Mouse (Mus musculus) hindbrain, embryonic 14.5 days (tissue): Measurements from ENCODE around the gene Klhdc3. TPM values are rescaled to one million over a fixed set of nuclear protein-coding genes. Genes with fewer than 3 reads are reported as not detected.

ENCODE experiments used
- ATAC-seq: fragments of 200-750 bp; cut with Nextera tagmentation; 2 replicates; pipeline ENCODE4 v1.8.0; 2017; ENCODE audit warnings: moderate number of reproducible peaks, mild to moderate bottlenecking, moderate TSS enrichment, moderate library complexity; ENCODE audit not compliant: low FRiP score
- DNase-seq: peaks from one replicate; pipeline ENCODE4 v3.0.0-alpha.2; 2015; ENCODE audit warnings: low spot score
- H3K27ac ChIP-seq: fragments of 300-500 bp; sonication (generic); 2 replicates; pipeline ENCODE4 v1.5.1; 2014; ENCODE audit warnings: mild to moderate bottlenecking, moderate library complexity
- H3K27me3 ChIP-seq: fragments of 300-500 bp; sonication (generic); 2 replicates; pipeline ENCODE4 v1.6.1; 2014; ENCODE audit warnings: mild to moderate bottlenecking, low read length, mixed read lengths; ENCODE audit not compliant: control insufficient read depth, insufficient read depth
- H3K36me3 ChIP-seq: fragments of 300-500 bp; sonication (generic); replicated peaks from 2 replicates; pipeline ENCODE4 v1.6.1; 2014; ENCODE audit not compliant: control insufficient read depth, insufficient read depth
- H3K4me1 ChIP-seq: fragments of 300-500 bp; sonication (generic); replicated peaks from 2 replicates; pipeline ENCODE4 v1.6.1; 2014; ENCODE audit warnings: antibody characterized with exemption, low read length, mixed read lengths; ENCODE audit not compliant: control insufficient read depth, insufficient read depth
- H3K4me2 ChIP-seq: fragments of 300-500 bp; sonication (generic); replicated peaks from 2 replicates; pipeline ENCODE4 v1.6.1; 2014; ENCODE audit warnings: mild to moderate bottlenecking, moderate library complexity
- H3K4me3 ChIP-seq: fragments of 300-500 bp; sonication (generic); replicated peaks from 2 replicates; pipeline ENCODE4 v1.5.1; 2014; ENCODE audit warnings: mild to moderate bottlenecking, low read length
- H3K9ac ChIP-seq: fragments of 300-500 bp; sonication (generic); 2 replicates; pipeline ENCODE4 v1.6.1; 2014
- H3K9me3 ChIP-seq: fragments of 300-500 bp; sonication (generic); 2 replicates; pipeline ENCODE4 v1.6.1; 2016; ENCODE audit warnings: low read length; ENCODE audit not compliant: control insufficient read depth
- WGBS: fragments of 180-500 bp; shearing (Covaris S2); extraction: QIAGEN DNeasy Blood & Tissue Kit; methylation state at CpG from one replicate; pipeline ENCODE4 v1.1.7; 2014; 5-methylcytosine and 5-hydroxymethylcytosine counted together
- polyA plus RNA-seq: library from polyadenylated mRNA; unstranded; fragments of >200 nt; fragmentation: Nextera tagmentation; extraction: Ambion mirVana; gene quantifications from 2 replicates; pipeline ENCODE4 v1.2.1, GENCODE M21; 2014

The Klhdc3 gene
- polyA plus RNA-seq, 1 experiment from 2014 or later, result 155 TPM

DNA sequence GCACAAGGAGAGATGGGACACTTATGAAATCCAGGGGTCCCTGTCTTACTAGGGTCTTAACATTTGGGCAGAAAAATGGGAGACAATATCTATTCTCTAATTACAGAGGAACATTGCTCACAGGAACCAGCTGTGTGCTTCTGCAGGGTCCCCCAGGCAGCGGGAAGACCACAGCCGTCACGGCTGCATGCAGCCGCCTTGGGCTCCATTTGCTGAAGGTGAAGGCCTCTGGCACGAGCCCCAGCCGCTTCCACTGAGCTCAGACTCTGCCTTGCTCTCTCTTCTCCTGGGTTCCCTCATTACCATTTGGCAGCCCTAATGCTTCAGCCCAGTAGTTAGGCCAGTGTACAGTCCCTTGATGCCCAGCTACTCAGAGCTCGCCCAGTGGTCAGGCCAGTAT is 40.4 kb upstream of the Klhdc3 start:
- ATAC-seq (no peak), DNase-seq (no peak)
- Histone ChIP-seq H3K27ac (no peak overlapping the region), H3K27me3 (no peaks in the 10 kb centered on the region), H3K9ac (no peak overlapping the region), H3K4me1 (no peaks in the 10 kb centered on the region), H3K9me3 (no peaks in the 10 kb centered on the region), H3K4me2 (no peak overlapping the region), H3K36me3 (peaks cover 50% of the 10 kb centered on the region), H3K4me3 (no peak overlapping the region)
- WGBS, result 88% methylated on average over 7 of the region's 7 CpGs

DNA sequence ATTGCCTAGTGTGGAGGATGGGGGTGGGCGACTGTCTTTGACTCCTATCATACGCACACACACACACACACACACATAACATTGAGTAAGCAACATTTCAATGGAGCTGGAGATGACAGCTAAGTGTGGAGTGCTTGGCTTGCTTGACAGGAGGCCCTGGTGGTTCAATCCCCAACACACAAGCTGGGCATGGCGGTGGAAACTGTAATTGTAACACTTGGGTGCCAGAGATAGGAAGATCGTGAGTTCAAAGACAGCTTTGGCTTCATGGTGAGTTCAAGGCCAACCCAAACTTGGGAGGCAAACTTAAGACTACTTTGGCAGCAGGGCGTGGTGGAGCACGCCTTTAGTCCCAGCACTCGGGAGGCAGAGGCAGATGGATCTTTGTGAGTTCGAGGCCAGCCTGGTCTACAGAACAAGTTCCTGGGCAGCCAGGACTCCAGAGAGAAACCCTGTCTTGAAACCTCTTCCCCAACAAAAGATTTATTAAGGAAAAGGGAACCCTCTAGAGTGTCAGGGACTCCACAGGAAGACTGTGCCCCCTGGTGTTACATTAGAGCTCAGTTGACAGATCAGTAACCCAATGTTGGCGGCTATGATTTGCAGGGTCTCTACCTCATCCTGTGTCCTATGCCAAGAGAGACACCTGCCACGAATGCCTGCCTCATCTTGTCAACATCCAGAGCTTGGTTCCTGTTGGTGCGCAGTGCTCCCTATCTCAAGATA is 34.2 kb upstream of the Klhdc3 start:
- DNase-seq, result no peak
- no peak for ATAC-seq
- Histone ChIP-seq H3K9ac (no peak overlapping the region), H3K4me2 (no peak overlapping the region), H3K36me3 (peaks cover 36% of the 10 kb centered on the region), H3K9me3 (no peaks in the 10 kb centered on the region), H3K4me1 (peaks cover 13% of the 10 kb centered on the region), H3K27me3 (no peaks in the 10 kb centered on the region), H3K4me3 (no peak overlapping the region), H3K27ac (no peak overlapping the region)
- WGBS, result 95% methylated on average over 11 of the region's 11 CpGs

DNA sequence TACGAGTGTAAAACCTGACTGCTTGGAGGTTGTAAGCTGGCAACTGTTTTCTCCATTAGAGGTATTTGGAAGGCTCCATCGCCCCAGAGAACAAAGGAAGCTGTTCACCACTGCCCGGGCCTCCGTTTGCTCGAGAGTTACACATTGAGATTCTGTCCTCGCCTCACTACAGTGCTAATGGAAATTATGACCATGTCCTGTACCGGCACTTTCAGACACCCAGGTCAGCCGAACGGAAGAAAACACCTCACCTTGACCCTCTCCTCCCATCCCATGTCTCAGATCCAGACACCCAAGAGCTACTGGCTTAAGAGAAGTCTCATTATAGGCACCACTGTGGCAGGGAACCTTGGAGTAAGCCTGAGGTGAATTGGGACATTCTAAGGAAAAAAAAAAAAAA is 33.1 kb upstream of the Klhdc3 start:
- DNase-seq (no peak), ATAC-seq (no peak)
- Histone ChIP-seq H3K9me3 (no peaks in the 10 kb centered on the region), H3K4me3 (no peak overlapping the region), H3K9ac (no peak overlapping the region), H3K4me1 (peaks cover 13% of the 10 kb centered on the region), H3K4me2 (no peak overlapping the region), H3K27me3 (no peaks in the 10 kb centered on the region), H3K27ac (no peak overlapping the region), H3K36me3 (peaks cover 36% of the 10 kb centered on the region)
- WGBS, result 89% methylated on average over 9 of the region's 9 CpGs

DNA sequence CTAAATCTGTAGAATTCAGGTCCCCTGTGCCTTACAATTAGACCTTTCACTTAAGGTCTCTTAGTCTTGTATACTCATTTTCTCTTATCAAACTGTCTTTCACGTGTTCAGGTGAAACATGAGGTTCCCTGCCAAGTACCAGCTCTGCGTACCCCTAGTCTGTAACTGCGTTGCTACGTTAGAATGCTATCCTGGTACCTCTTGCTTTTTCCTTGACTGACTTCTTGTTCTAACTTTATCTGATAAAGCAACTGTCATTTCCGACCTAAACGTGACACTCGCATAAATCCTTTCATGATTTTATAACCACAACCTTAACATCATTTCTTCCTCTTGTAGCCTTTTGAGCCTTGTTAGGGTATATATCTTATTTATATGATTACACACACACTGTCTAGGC is 31.7 kb upstream of the Klhdc3 start:
- Histone ChIP-seq H3K9ac (peak overlapping the region; percentile 88), H3K4me3 (peak overlapping the region; percentile 97), H3K27ac (no peak overlapping the region), H3K4me1 (peaks cover 13% of the 10 kb centered on the region), H3K9me3 (no peaks in the 10 kb centered on the region), H3K36me3 (peaks cover 36% of the 10 kb centered on the region), H3K27me3 (no peaks in the 10 kb centered on the region), H3K4me2 (peak overlapping the region; percentile 99)
- no peak for ATAC-seq
- no peak for DNase-seq
- 81% methylated on average over 7 of the region's 7 CpGs for WGBS

DNA sequence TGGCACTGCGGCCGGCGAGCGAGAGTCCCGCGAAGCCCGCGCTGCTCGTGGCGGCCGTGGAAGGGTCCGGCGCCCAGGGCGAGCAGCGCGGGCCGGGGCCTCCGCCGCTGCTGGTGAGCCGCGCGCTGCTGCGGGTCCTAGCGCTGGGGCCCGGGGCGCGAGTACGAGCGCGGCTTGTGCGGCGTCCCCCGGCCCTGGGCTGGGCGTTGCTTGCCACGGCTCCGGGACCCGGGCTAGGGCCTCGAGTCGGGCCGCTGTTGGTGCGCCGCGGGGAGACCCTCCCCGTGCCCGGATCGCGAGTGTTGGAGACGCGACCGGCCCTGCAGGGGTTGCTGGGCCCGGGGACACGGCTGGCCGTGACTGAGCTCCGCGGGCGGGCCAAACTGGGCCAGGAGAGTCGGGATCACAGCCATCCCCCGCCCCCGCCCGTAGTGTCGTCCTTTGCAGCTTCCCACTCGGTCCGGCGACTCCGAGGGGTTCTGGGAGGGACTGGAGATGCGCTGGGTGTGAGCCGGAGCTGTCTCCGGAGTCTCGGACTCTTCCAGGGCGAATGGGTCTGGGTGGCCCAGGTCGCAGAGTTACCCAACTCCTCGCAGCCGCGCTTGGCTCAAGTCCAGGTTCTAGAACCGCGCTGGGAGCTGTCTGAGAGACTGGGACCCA is 31.0 kb upstream of the Klhdc3 start:
- DNase-seq, result no peak
- Histone ChIP-seq H3K4me1 (peaks cover 13% of the 10 kb centered on the region), H3K36me3 (peaks cover 30% of the 10 kb centered on the region), H3K9me3 (no peaks in the 10 kb centered on the region), H3K9ac (peak overlapping the region; percentile 88), H3K27ac (peak overlapping the region; percentile 83; the same call in 1 of the 2 replicates), H3K4me3 (peak overlapping the region; percentile 97), H3K4me2 (peak overlapping the region; percentile 99), H3K27me3 (no peaks in the 10 kb centered on the region)
- 2% methylated on average over 71 of the region's 76 CpGs for WGBS
- ATAC-seq, result peak; percentile 46

DNA sequence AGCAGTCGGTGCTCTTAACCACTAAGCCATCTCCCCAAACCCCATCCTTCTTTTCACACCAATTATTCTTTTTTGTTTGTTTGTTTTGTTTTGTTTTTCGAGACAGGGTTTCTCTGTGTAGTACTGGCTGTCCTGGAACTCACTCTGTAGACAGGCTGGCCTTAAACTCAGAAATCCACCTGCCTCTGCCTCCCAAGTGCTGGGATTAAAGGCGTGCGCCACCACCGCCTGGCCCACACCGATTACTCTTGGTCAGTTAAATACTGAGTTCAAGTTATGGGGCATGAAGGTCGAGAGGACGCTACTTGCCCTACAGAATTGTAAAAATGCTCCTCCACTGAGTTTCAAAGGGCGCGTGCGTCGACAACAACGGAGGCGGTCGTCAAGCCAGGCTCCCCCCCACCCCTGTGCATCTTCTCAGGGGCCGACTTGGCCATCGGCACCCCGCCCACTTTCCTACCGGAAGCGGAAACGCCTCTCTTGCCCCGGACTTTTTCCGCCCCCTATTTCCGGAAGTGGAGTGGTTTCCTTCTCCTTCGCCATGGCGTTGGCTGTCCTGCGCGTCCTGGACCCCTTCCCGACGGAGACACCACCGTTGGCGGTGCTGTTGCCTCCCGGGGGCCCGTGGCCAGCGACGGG is 30.4 kb upstream of the Klhdc3 start, which contains the start of gene Pex6:
Gene Pex6, plus strand, starts transcription at position 505 of the 639 bp plus-strand sequence.
- ATAC-seq, result peak; percentile 93
- peaks cover 23% of the 10 kb centered on the region for H3K36me3 ChIP-seq

DNA sequence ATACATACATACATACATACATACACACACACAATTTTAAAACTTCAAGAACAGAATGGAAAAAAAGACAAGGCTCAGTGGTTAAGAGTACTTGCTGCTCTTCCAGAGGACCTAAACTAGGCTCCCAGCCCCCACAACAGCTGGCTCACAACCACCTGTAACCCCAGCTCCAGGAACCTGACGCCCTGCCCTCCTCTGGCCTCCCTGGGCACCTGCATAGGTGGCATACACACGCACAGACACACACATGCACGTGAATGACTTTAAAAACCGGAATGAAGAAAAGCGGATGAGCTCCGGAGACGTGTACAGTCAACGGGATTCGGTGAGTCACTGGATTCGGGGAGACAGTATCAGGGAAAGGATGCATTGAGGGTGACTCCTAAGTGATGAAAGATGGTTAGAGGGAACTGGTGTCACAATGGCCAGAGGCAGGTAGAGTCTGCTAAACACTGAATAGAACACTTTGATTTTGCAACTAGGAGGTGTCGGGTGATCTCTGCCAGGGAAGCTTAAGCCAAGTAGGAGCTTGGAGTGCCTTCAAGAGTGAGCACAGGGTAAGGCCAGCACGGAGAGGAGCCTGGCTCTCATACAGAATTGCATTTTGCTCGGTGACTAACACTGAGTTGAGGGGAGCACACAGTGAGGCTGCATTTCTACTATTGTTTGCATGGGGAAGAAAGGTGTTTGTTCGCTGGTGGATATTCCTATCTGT is 25.8 kb upstream of the Klhdc3 start:
- no peak for ATAC-seq
- H3K27me3 ChIP-seq, result no peaks in the 10 kb centered on the region
- H3K9me3 ChIP-seq, result no peaks in the 10 kb centered on the region
- WGBS, result 94% methylated on average over 14 of the region's 14 CpGs
- H3K4me3 ChIP-seq, result 0 out of 2 replicates have a peak overlapping the region, but pooled peaks have one; percentile 88
- H3K9ac ChIP-seq, result no peak overlapping the region
- H3K27ac ChIP-seq, result no peak overlapping the region
- no peaks in the 10 kb centered on the region for H3K36me3 ChIP-seq
- DNase-seq, result no peak
- peak overlapping the region; percentile 88; the same call in 1 of the 2 replicates for H3K4me2 ChIP-seq
- peaks cover 34% of the 10 kb centered on the region for H3K4me1 ChIP-seq

More for the DNA sequence above, 30.4 kb upstream of the Klhdc3 start, which contains the start of gene Pex6:
- 9% methylated on average over 36 of the region's 36 CpGs for WGBS
- no peaks in the 10 kb centered on the region for H3K27me3 ChIP-seq
- H3K9me3 ChIP-seq, result no peaks in the 10 kb centered on the region
- peak within 1 kb of the TSS; percentile 88 for H3K9ac ChIP-seq
- H3K4me2 ChIP-seq, result peak within 1 kb of the TSS; percentile 99
- peak within 1 kb of the TSS; percentile 97 for H3K4me3 ChIP-seq
- peak; percentile 94 for DNase-seq
- peaks cover 13% of the 10 kb centered on the region for H3K4me1 ChIP-seq
- H3K27ac ChIP-seq, result peak within 1 kb of the TSS; percentile 83

DNA sequence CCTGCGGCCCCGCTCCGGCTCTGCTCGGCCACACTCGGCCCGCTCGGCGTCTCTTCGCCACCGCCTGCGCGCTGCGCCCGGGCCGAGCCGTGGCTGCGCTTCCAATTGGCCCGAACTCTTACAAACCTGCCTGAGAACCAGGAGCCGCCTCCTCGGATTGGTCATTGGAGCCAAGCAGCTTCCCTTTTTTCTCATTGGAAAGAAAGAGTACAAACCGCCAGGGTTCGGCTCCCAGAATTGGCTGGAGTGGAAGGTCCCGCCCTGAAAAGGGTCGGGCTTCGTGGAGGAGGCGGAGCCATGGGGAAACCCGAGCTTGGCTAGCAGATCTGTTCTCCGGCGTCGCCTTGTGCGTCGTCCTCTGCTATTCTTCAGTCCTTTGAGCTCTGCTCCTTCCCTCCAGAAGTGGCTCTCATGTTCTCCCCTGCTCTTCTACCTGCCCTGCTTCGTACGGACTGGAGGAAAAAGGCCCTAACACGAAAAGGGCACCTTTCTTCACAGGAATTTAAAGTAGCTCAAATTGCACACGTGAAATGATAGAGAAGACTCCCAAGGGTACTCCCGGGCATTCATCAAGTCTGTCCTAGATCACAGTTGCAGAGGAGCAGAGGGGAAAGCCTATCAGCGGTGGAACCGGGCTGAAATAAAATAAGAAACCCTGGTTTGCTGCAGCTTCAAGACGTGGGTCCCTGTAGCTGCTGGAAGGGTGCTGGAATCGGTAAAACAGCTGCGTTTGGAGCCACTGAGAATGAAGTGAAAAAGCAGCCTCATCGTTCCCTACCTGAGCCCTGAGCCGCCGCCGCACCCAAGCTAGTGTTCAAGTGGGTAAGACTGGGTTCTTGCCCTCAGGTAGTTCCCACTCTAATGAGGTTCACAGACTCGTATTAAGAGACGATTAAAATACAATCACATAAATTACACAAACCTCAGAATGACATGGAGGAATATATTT is 24.4 kb upstream of the Klhdc3 start, which contains the start of gene Ppp2r5d:
Gene Ppp2r5d, minus strand, starts transcription at position 225 of the 949 bp plus-strand sequence.
- H3K4me3 ChIP-seq, result peak within 1 kb of the TSS; percentile 88
- ATAC-seq (peak; percentile 96), DNase-seq (peak; percentile 98)
- no peaks in the 10 kb centered on the region; the same call in 1 of the 2 replicates for H3K36me3 ChIP-seq
- H3K4me1 ChIP-seq, result peaks cover 35% of the 10 kb centered on the region
- no peaks in the 10 kb centered on the region for H3K27me3 ChIP-seq
- WGBS, result 1% methylated on average over 48 of the region's 48 CpGs
- H3K9me3 ChIP-seq, result no peaks in the 10 kb centered on the region
- peak within 1 kb of the TSS; percentile 93 for H3K27ac ChIP-seq
- H3K9ac ChIP-seq, result peak within 1 kb of the TSS; percentile 94
- H3K4me2 ChIP-seq, result peak within 1 kb of the TSS; percentile 88
